Mouse (Mus musculus) brown adipose tissue, adult 24 weeks (tissue): ENCODE results near the gene Ftsj1. TPM values are rescaled to one million over a fixed set of nuclear protein-coding genes. Genes with fewer than 3 reads are reported as not detected.

ENCODE experiments used
- H3K27ac ChIP-seq: fragments of 200-500 bp; replicated peaks from 2 replicates; pipeline ENCODE4 v1.5.1; 2012; ENCODE audit warnings: low read depth, mild to moderate bottlenecking, low read length
- H3K4me1 ChIP-seq: fragments of 200-500 bp; 2 replicates; pipeline ENCODE4 v1.6.1; 2012; ENCODE audit warnings: low read length, mixed read lengths; ENCODE audit not compliant: control insufficient read depth, insufficient read depth, insufficient read length
- H3K4me3 ChIP-seq: fragments of 200-500 bp; 2 replicates; pipeline ENCODE4 v1.5.1; 2012; ENCODE audit warnings: low read depth, mild to moderate bottlenecking, low read length, moderate library complexity; ENCODE audit not compliant: insufficient read depth
- polyA plus RNA-seq: library from polyadenylated mRNA; stranded (reverse); fragments of >200 nt; gene quantifications from 2 replicates; pipeline ENCODE4 v1.2.4, GENCODE M21; 2012; ENCODE audit not compliant: missing spikeins, insufficient read depth, insufficient read length

Ftsj1 gene
- polyA plus RNA-seq, 1 experiment = 19.6 TPM

GRCm38 (mm10) chrX:8205088-8205487 is 47.1 kb downstream of the Ftsj1 start:
- H3K4me1 ChIP-seq = 0 out of 2 replicates have a peak, but pooled peaks cover 2% of the 10 kb centered on the region
- H3K27ac ChIP-seq = no peak overlapping the region
- H3K4me3 ChIP-seq = no peak overlapping the region

GRCm38 (mm10) chrX:8204076-8204475 is 48.1 kb downstream of the Ftsj1 start:
- Histone ChIP-seq H3K27ac (no peak overlapping the region), H3K4me1 (0 out of 2 replicates have a peak, but pooled peaks cover 2% of the 10 kb centered on the region), H3K4me3 (no peak overlapping the region)

DNA sequence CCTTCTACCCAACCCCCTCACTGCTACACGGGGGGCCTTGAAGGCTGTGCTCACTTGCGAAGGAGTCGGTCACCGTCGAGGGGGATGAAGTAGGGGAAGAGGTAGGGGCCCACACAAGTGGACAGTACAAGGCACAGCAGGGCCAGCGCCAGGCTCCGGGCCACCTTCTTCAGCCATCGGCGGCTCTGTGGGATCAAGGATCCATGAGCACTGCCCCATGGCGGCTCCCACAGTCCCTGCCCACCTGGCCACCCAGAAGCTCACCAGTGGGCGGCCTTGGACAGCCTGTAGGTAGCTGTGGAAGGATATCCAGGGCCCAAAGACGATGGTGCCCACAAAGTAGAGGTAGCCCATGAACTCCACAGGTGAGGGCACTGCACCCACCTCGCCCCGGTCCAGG is 49.1 kb downstream of the Ftsj1 start:
- no peak overlapping the region for H3K27ac ChIP-seq
- H3K4me1 ChIP-seq = 0 out of 2 replicates have a peak, but pooled peaks cover 2% of the 10 kb centered on the region
- H3K4me3 ChIP-seq = no peak overlapping the region

DNA sequence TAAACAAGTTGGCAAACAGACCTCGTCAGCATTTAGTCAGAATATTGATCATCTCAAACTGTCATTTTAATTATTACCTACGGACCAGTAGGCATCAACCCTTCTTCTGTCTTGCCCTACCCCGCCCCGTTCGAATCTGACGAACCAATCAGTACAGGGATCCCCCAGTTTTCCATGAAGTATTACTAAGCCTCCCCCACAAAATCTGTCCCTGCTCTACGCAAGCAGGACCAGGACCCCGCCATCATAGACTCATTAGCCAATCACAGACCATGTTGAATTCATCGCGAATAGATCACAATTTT is 58.8 kb downstream of the Ftsj1 start, which contains the start of gene Ebp:
Ebp (minus strand) TSS at position 94 of the 305 bp plus-strand sequence.
- Histone ChIP-seq H3K4me1 (no peaks in the 10 kb centered on the region), H3K4me3 (peak within 1 kb of the TSS; percentile 89), H3K27ac (peak within 1 kb of the TSS; percentile 46; the same call in 1 of the 2 replicates)

- Histone ChIP-seq H3K27ac (peak overlapping the region; percentile 46; the same call in 1 of the 2 replicates), H3K4me3 (peak overlapping the region; percentile 89), H3K4me1 (no peaks in the 10 kb centered on the region)
These were observed 59.4 kb downstream of the Ftsj1 start for GRCm38 (mm10) chrX:8192640-8193418.

- H3K4me1 ChIP-seq = no peaks in the 10 kb centered on the region
- H3K4me3 ChIP-seq = peak overlapping the region; percentile 89
- H3K27ac ChIP-seq = no peak overlapping the region
These were observed 60.0 kb downstream of the Ftsj1 start for GRCm38 (mm10) chrX:8192126-8192639.

Other genes starting within 250 kb of the Ftsj1 start
- gene Glod5, start 233.9 kb downstream of the Ftsj1 start, polyA plus RNA-seq = not detected in 2 replicates
- 1.6 and 2.6 TPM in 2 replicates for gene Suv39h1, start 177.6 kb downstream of the Ftsj1 start, polyA plus RNA-seq
- gene Was, start 161.9 kb downstream of the Ftsj1 start, polyA plus RNA-seq = 1.1 and 1.5 TPM in 2 replicates
- 19.6 and 24.5 TPM in 2 replicates for gene Wdr13, start 119.5 kb downstream of the Ftsj1 start, polyA plus RNA-seq
- gene Rbm3, start 106.5 kb downstream of the Ftsj1 start, polyA plus RNA-seq = 188 and 247 TPM in 2 replicates
- gene Tbc1d25, start 76.2 kb downstream of the Ftsj1 start, polyA plus RNA-seq = 3.2 and 4.2 TPM in 2 replicates
- gene Ebp, start 58.9 kb downstream of the Ftsj1 start, polyA plus RNA-seq = 36.2 and 45.9 TPM in 2 replicates
- 6.0 and 7.3 TPM in 2 replicates for gene Porcn, start 45.9 kb downstream of the Ftsj1 start, polyA plus RNA-seq
- not detected in 2 replicates for gene Slc38a5, start 18.7 kb upstream of the Ftsj1 start, polyA plus RNA-seq
- not detected in 2 replicates for gene Ssxb10, start 75.0 kb upstream of the Ftsj1 start, polyA plus RNA-seq
- gene Ssxb9, start 114.6 kb upstream of the Ftsj1 start, polyA plus RNA-seq = not detected in 2 replicates
- gene Ssxb1, start 160.9 kb upstream of the Ftsj1 start, polyA plus RNA-seq = not detected in 2 replicates
- gene Ssxb2, start 209.3 kb upstream of the Ftsj1 start, polyA plus RNA-seq = not detected in 2 replicates